Mouse (Mus musculus): ENCODE data around the gene Glul.

DNA sequence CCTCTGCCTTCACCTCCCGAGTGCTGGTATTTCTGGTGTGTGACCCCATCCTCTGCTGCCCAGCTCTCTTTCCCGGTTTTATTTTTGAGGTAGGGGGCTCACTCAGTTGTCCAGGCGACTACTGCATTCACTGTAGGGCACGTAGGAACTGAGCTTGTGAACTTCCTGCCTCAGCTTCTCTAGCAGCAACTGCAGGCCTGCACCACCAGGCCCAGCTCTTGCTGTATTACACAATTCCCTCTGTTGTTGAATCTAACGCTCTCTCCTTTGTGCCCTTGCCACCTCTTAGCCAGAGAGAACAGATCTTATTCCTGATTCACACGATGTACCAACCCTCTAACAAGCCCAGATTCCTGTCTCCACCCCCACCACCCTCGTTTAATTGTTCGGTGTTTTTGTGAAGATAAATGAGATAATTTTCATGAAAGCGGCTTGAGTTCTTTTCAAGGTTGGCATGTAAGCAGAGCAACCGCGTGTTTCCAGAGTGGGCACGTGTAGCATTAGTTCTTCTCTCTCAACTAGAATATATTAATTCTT is 36.2 kb downstream of the Glul start:
- TF ChIP-seq POLR2A (IDR thresholded peaks at IDR 0.05; ENCODE audit: low read depth, low read length) (no peak), CTCF (IDR thresholded peaks at IDR 0.05; ENCODE audit: extremely low read depth, insufficient read depth, insufficient read length, insufficient replicate concordance) (no peak)
